Mouse (Mus musculus): ENCODE results near the gene Rcor2.

Gene Rcor2

DNA sequence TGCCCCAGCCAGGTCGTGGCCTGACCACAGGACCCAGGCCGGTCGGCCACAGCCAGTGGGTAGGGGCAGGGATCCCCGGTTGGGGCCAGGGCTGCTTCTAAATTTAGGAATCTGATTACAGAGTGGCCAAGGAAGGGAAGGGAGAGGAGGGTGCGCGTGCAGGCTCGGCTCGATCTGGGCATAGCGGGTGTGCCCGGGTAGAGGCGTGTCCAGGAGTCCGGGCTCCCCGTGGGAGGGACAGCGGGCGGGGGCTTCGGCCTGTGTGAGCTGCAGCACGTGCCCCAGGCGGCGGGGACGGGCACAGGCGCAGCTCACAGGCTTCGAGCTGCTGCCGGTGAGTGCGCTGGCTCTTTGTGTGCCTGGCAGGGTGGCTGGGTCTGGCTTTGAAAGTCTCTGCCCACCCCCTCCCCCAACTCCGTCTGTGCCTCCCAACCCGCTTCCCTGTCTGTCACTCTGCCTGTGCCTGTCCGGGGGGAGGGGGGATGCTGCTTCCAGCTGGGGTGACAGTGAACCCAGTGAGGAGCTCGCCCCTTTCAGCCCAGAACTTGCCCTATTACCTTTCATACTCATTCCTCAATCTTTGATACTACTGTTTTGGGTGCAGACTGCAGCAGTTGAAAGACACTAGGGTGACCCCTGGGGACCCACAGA, at the start of gene Rcor2:
Rcor2 (plus strand) TSS at position 235 of the 651 bp plus-strand sequence.
- peak; percentile 80 for DNase-seq

DNA sequence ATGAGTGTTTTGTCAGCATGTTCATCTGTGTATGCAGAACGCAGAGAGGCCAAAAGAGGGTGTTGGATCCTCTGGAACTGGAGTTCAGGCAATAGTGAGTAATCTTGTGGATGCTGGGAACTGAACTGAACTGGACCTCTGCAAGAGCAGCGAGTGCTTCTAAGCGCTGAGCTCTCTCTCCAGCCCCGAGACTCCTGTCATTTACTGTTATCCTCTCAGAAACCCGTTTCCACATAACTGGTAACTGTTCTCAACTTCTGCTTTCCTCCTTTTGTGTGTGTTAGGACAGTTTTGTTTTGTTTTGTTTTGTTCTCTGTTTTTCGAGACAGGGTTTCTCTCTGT, 49.2 kb upstream of the Rcor2 start:
- DNase-seq: no peak

DNA sequence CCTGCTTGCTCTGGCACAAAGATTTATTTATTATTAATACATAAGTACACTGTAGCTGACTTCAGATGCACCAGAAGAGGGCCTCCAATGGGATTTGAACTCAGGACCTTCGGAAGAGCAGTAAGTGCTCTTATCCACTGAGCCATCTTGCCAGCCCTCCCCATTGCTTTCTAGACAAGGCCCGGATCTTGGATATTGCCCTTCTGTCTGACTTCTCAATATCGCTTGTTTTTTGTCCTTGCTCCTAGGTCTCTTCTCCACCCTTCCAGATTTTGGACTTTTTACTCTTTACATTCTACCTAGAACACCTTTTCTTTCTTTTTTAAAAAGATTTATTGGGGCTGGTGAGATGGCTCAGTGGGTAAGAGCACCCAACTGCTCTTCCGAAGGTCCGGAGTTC, 48.4 kb upstream of the Rcor2 start:
- DNase-seq: peak; percentile 5

DNA sequence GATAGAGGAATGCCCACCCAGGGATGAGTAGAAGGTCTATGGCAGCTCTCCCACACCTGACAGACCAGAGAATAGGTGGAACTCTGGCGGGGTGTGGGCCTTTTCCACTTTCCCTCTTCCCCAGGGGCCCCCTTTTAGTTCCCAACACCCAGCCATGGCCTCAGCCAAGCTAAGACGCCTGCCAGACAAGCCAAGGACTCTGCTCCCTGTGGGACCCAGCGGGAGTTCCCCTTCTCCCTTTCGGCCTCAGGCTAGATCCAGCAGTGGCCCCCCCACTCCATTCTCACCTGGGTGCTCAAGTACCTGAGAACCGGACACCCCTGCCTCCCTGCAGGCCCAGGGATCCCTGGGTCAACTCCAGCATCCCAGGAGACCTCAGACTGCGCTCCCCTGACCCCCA, 44.9 kb upstream of the Rcor2 start:
- DNase-seq: no peak

DNA sequence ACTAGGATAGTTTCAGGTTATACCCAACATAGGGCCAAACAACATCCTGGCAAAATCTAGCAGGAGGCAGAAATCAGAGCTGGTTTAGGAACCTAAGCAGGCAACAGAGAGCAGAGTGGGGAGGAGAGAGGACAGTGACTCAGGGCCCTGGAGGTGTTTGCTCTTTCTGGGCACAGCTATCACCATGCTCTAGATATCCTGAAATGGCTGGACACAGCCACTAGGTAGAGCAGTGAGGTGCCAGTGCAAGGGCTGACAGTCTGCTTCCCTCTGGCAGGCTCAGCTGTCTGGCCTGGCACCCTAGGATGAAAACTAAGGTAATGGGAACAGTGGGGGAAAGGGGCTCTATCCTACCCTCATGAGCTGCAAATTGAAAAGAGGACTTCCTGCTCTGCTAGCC, 43.6 kb upstream of the Rcor2 start:
- DNase-seq: no peak

GRCm38 (mm10) chr19:7224253-7224652, 42.9 kb upstream of the Rcor2 start:
- peak; percentile 27 for DNase-seq

DNA sequence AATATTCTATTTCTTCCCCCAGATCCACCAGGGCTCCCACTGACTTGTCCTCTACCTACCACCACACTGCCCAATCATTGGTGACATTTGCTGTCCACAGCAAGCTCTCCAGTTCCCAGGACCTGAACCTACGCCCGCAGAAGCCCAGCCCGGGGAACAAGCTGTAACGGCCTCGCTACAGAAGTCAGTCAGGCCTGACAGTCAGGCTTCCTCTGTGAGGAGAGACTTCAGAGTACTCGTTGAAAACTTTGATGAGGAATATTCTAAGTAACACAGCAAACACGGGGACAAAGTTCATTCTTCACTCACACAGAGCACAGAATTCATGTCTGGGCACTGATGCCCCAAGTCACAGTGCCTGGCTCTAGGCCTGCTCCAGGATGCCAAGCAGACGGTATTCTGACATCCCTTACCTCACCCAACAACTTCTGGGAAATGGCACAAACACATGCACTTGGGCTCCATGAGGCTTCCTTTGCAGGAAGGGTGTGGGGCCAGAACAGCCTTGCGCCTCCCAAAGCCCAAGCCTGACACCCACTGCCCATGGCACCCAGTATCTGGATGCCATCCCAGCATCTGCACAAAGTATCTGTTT, 41.9 kb upstream of the Rcor2 start:
- DNase-seq: peak; percentile 54

DNA sequence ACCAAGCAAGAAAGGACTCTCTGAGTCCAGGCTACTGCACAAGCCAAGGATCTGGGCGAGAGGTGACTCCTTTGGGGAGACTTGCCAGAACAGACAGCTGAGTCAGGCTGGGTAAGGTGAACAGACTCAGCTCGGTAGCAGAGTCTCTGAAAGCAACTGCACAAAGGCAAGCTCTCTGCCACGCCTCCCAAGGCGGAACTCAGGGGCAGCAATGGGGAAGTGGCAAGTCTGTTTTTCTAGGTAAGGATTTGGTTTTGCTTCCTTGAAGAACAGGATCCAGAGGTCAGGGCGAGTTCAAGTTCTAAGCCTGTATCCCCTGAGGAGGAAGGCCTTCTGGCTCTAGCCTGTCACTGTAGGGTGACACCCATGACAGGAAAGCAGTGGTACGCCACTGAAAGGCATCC, 40.6 kb upstream of the Rcor2 start:
- DNase-seq: peak; percentile 72

- DNase-seq: peak; percentile 73
Measured at GRCm38 (mm10) chr19:7234537-7235221, 32.4 kb upstream of the Rcor2 start.

DNA sequence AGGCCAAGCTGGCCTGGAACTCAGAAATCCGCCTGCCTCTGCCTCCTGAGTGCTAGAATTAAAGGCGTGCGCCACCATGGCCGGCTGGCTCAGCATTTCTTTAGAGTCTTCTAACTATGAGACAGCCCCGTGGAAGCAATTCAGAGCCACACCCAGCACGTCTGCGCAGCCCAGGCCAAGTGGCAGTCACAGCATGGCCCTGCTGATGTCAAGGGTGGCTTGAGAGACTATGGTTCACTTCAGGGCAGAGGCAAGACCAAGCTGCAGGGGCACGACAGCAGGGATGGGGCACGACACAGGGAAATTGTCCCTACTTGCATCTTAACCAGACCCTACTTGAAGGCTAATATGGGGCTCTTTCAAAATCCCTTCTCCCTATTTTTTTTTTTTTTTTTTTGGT, 31.7 kb upstream of the Rcor2 start:
- no peak for DNase-seq

DNA sequence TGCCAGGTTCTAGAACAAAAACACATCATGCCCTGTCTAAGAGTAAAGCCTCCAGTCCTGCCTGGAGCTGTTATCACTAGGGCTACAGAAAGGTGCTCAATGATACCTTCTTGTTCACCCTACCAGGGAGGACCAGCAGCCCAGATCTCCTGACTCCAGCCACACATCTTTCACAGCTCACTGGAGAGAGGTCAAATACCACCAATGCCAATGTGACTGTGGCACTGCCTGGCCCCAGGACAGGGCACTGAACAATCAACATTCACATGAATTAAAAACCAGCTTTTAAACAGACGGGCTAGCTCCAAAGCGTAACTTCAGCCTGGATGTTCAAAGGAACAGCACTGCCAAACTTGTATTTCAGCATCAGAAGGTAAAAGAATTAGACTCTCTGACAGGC, 31.1 kb upstream of the Rcor2 start:
- peak; percentile 60 for DNase-seq

DNA sequence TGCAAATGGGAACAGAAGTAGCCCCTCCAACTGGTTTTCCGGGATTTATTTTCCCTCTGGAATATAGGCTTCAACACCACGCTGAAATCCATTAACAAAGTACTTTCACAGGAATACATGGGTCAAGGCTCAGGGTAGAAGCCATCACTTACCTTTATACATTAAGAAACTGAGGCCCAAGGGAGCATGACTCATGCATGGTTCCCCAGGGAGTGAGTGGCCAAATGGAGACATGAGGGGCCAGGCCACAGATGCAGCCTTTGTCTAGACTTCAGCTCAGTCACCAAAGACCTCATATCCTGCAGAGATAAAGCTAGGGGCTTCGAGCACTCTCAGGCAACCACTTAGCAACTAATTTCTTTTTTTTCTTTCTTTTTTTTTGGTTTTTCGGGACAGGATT, 30.4 kb upstream of the Rcor2 start:
- no peak for DNase-seq

DNA sequence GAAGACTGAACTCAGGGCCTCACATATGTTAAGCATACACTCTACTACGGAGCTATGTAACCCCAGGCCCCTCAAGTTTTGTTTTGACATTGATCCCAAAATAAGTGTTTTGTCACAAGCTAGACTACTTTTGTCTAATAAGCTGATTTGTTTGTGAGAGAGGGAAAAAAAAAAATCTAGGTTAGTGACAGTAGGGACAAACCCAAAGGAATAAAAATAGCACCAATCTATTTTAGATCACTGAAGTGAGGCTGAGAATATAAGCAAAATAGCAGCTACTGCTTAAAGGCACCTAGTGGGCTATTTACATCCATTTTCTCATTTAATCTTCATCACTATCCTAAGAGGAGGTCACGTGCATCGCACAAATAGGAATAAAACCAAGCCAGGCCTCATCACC, 27.6 kb upstream of the Rcor2 start:
- no peak for DNase-seq

GRCm38 (mm10) chr19:7240291-7240690, 26.8 kb upstream of the Rcor2 start:
- no peak for DNase-seq

- DNase-seq: peak; percentile 93
Measured at GRCm38 (mm10) chr19:7240782-7241690, 26.1 kb upstream of the Rcor2 start, which contains the start of gene Naa40. TSS of gene Naa40 (minus strand) at chr19:7241183.

DNA sequence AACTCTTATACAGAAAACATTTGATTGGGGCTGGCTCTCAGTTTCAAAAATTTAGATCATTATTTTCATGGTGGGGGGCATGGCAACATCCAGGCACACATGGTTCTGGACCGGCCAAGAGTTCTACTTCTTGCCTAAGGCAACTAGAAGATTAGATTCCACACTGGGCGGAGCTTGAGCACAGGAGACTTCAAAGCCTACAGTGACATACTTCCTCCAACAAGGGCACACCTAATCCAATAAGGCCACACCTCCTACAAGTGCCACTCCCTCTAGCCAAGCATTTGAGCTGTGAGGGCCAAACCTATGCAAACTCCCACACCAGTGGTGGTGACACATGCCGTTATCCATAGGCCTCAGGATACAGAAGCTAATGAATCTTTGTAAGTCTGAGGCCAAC, 21.1 kb upstream of the Rcor2 start:
- DNase-seq: no peak

DNA sequence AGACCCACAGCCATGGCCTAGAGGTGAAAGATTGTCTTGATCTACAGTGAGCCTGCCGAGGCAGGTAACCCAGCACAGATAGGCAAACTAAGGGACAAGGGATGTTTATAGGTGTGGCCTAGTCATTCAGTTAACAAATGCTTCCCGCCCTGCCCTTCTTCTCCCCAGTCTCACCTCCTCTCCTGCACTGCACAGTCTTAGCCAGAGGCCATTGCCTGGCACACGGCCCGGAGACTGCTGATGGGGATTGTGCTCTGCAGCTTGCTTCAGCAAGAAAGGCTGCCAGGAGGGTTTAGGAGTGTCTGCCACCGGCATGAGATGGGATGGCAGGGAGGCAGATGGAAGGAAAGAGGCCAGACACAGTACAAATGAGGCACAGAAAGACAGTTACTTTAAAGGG, 9.2 kb upstream of the Rcor2 start:
- no peak for DNase-seq

DNA sequence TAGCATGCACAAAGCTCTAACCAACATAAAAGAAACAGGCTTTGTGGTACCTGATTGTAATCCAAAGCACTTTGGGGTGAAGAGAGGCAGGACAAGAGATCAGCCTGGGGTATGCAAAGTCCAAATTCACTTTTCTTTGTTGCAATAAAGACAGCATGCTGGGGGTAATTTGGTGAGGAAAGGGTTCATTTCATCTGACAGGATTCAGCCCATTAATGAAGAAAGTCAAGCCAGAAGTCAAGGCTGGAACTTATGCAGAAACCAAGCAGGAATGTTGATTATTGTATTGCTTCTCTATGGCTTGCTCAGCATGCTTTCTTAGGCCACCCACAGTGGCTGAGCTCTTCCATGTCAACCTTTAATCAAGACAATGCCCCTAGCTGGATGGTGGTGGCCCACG, 5.6 kb upstream of the Rcor2 start:
- no peak for DNase-seq

DNA sequence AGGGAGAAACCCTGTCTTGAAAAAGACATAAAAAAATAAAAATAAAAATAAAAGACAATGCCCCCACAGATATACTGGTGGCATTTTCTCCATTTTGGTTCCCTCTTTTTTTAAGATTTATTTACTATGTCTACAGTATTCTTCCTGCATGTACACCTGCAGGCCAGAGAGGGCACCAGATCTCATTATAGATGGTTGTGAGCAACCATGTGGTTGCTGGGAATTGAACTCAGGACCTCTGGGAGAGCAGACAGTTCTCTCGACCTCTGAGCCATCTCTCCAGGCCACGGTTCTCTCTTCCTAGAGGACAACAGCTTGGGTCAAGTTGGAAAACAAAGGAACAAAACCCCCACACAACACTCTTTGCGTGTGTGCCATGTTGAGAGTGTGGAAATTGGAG, 5.2 kb upstream of the Rcor2 start:
- no peak for DNase-seq

DNA sequence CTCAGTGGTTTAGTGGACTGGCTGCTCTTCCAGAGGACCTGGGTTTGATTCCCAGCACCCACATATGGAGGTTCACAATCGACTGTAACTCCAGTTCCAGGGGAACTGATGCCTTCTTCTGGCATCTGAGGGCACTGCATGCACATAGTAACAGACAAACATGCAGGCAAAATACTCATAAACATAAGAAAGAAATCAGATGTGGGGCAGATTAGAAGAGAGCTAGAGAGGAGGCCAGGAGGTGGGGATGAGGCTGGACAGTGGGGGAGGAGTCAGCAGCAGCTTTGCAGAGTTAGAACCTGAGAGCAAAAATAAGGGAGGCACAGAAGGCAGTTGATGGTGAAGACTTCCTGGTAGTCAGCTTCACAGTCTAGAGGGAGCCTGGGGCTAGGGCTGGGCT, 4.5 kb upstream of the Rcor2 start:
- DNase-seq: no peak

- DNase-seq: peak; percentile 67
Measured at GRCm38 (mm10) chr19:7264088-7264765, 2.9 kb upstream of the Rcor2 start.

GRCm38 (mm10) chr19:7264766-7265331, 2.3 kb upstream of the Rcor2 start:
- peak; percentile 58 for DNase-seq
